Mouse (Mus musculus): ENCODE data around the gene BC048562.

The BC048562 gene

GRCm38 (mm10) chr9:108481520-108482210 is 45.4 kb downstream of the BC048562 start:
- peak in 1 of 2 experiments; percentile 33 for DNase-seq

- peak in 1 of 2 experiments; percentile 31 for DNase-seq
Observed at GRCm38 (mm10) chr9:108483051-108483790, 46.9 kb downstream of the BC048562 start.

DNA sequence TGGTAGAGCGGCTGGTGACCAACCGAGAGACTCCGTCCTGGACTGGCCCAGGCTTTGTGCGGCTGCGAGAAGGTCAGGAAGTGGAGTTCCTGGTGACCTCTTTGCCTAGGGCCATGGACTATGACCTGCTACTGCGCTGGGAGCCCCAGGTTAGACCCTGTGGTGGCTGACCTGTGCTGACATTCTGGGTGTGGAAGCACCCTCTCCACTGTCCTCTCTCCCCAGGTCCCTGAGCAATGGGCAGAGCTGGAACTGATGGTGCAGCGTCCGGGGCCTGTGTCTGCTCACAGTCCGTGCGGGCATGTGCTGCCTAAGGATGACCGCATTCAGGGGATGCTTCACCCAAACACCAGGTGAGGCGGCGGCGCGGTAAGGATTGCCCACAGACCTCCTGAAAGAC is 47.7 kb downstream of the BC048562 start:
- DNase-seq: peak in 1 of 2 experiments; percentile 34

DNA sequence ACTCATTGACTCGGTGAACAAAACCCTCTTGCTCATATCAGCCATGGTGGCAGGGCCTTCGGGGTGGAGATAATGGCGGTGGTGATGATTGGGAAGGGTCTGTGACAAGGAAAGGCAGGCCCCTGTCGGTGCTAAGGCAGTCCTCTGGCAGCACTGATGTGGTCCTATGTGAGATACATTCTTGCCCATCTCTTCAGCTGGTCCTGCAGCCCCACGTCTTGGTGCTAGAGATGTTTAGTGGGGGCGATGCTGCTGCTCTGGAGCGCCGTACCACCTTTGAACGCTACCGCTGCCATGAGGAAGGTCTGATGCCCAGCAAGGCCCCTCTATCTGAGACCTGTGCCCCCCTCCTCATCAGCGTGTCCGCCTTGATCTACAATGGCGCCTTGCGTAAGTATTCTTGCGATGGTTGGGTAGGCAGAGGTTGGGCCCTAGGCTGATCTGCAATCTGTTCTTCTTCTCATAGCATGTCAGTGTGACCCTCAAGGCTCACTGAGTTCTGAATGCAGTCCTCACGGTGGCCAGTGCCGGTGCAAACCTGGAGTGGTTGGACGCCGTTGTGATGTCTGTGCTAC is 49.1 kb downstream of the BC048562 start:
- peak in 1 of 2 experiments; percentile 31 for DNase-seq

- peak in 1 of 2 experiments; percentile 38 for DNase-seq
Observed at GRCm38 (mm10) chr9:108486973-108487530, 50.8 kb downstream of the BC048562 start.

DNA sequence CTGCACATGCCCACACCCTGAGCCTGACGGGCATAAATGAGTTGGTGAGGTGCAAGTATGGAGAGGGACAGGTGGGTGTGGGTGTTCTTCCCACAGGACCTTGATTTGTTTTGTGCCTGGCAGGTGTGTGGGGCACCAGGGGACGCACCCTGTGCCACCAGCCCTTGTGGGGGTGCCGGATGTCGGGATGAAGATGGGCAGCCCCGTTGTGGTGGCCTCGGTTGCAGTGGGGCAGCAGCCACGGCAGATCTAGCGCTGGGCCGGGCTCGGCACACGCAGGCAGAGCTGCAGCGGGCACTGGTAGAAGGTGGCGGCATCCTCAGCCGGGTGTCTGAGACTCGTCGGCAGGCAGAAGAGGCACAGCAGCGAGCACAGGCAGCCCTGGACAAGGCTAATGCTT is 52.1 kb downstream of the BC048562 start:
- DNase-seq: peak in 1 of 2 experiments; percentile 43

DNA sequence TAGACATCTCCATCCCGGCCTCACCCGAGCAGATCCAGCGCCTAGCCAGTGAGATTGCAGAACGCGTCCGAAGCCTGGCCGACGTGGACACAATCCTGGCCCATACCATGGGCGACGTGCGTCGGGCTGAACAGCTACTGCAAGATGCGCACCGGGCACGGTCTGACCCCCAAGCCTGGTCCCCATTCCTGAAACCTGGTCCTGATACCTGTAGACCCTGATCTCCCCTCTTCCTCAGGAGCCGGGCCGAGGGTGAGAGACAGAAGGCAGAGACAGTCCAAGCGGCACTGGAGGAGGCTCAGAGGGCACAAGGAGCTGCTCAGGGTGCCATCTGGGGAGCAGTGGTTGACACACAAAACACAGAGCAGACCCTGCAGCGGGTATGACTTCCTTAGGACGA is 52.9 kb downstream of the BC048562 start:
- DNase-seq: peak in 1 of 2 experiments; percentile 45

DNA sequence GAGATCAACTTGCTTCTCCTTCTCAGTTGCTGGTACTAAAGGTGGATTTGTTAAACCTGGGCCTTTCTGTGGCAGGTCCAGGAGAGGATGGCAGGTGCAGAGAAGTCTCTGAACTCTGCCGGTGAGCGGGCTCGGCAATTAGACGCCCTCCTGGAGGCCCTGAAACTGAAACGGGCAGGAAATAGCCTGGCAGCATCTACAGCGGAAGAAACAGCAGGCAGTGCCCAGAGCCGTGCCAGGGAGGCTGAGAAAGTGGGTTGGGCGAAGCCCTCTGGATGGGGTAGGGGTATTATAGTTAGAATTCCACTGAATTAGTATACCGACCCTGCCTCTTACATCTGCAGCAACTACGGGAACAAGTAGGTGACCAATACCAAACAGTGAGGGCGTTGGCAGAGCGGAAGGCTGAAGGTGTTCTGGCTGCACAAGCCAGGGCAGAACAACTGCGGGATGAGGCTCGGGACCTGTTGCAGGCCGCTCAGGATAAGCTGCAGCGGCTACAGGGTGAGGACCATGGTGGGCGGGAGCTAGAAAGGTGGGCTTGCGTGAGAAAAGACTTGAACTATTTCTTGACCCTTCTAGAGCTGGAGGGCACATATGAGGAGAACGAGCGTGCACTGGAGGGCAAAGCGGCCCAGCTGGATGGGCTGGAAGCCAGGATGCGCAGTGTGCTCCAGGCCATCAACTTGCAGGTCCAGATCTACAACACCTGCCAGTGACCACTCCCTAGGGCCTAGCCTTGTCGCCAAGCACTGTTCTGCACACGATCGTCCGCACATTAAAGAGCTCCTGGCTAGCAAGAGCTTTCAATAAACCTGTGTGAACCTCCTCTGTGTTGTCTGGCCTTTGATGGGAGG is 53.6 kb downstream of the BC048562 start:
- DNase-seq: peak in 1 of 2 experiments; percentile 41

GRCm38 (mm10) chr9:108490559-108491285 is 54.4 kb downstream of the BC048562 start, which contains the start of gene Usp19:
TSS of gene Usp19 (plus strand) at chr9:108490602.
- DNase-seq: peak; percentile 98 to 99

- no peak for DNase-seq
Observed at GRCm38 (mm10) chr9:108491286-108491580, 55.0 kb downstream of the BC048562 start.

GRCm38 (mm10) chr9:108492043-108492750 is 55.9 kb downstream of the BC048562 start:
- peak; percentile 60 to 69 for DNase-seq

GRCm38 (mm10) chr9:108493246-108493645 is 57.0 kb downstream of the BC048562 start:
- no peak for DNase-seq

DNA sequence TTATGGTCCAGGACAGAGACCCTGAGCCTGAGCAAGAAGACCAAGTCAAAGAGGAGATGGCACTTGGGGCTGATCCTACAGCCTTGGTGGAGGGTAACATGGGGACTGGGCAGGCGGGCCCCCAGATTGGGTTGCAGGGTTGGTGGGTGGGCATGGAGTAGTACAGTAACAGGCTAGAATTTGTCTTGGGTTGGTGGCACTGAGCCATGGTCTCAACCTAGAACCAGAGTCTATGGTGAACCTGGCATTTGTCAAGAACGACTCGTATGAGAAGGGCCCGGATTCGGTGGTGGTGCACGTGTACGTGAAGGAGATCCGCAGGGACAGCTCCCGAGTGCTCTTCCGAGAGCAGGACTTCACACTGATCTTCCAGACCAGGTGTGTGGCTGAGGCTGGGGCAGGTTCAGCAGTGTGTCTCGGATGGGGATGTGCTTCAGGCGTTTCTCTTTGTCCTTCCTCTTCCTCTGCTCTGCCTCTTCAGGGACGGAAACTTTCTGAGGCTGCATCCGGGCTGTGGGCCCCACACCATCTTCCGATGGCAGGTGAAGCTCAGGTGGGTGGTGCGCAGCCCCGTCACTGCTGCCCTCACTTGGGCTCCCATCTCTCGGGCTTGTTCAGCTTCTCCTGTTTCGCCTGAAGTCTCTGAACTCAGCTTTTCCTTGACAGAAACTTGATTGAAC is 58.0 kb downstream of the BC048562 start:
- peak in 1 of 2 experiments; percentile 36 for DNase-seq

DNA sequence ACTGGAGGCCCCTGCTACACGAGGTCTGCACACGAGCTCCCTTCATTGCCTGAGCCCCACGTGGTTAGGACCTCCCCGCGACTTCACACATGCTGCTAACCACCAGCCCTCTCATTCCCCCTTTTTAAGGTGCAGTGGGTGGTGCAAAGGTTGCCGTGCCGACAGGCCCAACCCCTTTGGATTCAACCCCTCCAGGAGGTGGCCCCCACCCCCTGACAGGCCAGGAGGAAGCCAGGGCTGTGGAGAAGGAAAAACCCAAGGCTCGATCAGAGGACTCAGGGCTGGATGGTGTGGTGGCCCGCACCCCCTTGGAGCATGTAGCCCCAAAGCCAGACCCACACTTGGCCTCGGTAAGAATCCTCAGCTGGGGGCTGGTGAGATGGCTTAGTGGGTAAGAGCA is 58.6 kb downstream of the BC048562 start:
- no peak for DNase-seq
